Mouse (Mus musculus) cerebellum, adult 18-20 months (tissue): ENCODE measurements around the gene Zfp446.
A peak's percentile ranks its signal among the peaks of the same experiment; 100 is the strongest.

Experiments used
- DNase-seq, 2 experiments: peaks; one replicate each; pipeline ENCODE4 v3.0.0; 2021

Zfp446 gene

DNA sequence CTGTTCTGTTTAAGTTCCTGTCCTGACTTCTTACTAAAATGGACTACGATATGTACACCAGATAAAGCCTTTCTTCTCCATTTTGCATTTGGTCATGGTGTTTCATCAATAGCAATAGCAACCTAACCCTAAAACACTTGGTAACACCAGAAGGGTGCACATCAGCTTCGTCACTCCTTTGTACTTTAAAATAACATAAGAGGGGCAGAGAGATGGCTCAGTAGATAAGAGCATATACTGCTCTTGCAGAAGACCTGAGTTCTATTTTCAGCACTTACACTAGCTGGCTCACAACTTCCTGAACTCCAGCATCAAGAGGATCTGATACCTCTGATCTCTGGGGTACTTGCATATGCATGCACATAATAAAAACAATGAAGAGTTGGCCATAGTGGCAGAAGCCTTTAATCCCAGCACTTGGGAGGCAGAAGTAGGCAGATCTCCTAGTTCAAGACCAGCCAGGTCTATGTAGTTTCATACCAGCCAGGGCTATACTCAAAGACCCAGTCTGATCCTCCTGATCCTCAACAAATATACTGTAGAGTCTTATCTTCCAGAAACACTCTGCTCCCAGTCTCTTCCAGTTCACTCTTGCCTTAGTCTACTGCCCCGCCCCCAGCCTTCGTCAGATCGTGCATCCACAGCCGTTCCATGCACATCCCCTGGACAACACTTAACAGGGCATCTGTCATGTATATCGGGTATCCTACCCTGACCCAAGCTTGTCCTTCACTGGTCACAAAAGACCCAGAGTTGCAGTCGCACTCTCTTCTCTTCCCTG lies 10.0 kb downstream of the Zfp446 start:
- no peak for DNase-seq

DNA sequence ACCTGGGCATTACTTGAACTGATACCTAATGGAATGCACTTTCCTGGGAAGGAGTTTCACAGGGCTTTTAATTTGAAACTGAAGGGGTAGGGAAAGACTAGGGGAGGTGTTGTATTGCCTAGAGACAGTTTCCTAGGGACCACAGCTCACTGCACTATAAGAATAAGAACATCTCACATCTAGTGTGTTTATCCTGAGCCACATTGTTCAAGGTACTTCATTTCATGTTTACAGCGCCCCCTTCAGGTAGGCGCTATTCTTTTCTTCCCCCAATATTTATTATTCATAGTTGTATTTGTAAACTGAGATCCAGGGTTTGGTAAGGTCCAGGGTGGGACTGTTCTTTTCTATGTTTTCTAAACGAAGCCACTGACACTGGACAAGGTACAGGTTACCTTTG lies 14.6 kb downstream of the Zfp446 start:
- peak in 1 of 2 experiments; percentile 39 for DNase-seq

DNA sequence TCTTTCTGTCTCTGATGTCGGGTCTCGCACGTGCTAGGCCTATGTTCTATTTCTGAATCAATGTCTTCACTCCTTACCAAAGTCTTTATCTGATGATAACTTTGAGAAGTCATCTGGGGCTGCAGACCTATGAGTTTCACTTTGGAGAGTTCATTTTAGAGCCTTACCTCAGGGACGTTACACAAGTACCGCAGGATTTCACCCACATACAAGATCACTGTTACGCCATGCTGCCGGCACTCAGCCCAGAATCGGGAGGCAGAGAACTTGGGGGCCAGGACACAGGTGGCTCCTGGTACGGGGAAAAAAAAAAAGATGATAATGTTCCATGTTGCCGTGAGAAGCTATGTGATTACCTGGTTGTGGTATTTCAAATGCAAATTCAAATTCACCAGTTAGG lies 15.5 kb downstream of the Zfp446 start:
- DNase-seq: no peak

DNA sequence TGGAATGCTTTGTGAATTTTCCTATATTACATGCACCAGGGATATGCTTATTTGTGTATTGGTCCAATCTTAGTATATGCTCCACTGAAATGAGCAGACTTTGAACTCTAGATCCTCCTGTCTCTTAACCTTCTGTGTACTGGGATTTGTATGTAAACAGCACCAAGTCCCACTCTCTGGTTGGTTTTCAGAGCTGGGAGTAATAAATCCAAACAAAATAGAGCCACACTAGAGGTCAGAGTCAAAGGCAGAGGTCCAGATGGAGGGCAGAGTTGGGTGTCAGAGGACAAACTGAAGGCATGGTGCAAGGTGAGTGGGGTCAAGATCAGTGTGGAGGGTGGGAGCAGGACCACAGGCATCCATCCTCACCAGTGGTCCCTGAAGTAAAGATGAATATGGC lies 18.2 kb downstream of the Zfp446 start:
- DNase-seq: no peak

DNA sequence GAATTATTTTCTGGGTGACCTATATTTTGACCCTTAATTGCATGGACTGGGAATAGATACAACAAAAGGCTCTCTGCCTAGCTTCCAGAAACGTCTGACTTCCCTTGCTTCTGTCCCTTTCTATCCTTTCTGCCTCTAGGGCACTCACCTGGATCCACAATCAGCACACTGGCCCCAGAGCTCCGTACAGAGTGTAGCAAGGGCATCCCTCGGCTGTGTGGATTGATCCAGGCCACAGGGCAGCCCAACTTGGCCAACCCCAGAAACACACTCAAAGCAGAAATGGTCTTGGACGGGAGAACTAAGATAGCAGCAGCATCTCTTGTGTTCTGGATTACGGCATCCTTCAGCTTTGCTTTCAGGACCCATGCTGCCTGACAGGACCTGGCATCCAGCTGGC lies 19.6 kb downstream of the Zfp446 start:
- no peak for DNase-seq

DNA sequence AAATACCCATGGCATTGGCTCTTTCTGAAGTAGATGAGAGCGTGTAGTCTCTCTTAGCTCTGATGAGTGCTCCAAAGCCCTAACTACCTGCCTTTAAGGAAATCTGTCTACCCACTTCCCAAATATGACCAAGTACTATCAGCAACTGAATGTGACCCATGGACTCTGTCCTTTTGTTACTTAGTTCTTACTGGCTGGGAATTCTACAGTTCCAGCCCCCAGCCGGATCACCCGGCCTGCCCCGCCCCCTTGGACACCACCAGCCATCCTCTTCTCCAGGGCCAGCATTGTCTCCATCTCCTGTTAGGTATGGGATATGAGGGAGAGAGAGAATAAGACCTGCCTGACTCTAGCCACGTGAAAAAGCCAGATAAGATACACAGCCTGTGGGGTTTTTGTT lies 20.4 kb downstream of the Zfp446 start, which contains the start of gene Slc27a5:
TSS of gene Slc27a5 (minus strand) at position 140 of the 400 bp plus-strand sequence.
- DNase-seq: no peak

DNA sequence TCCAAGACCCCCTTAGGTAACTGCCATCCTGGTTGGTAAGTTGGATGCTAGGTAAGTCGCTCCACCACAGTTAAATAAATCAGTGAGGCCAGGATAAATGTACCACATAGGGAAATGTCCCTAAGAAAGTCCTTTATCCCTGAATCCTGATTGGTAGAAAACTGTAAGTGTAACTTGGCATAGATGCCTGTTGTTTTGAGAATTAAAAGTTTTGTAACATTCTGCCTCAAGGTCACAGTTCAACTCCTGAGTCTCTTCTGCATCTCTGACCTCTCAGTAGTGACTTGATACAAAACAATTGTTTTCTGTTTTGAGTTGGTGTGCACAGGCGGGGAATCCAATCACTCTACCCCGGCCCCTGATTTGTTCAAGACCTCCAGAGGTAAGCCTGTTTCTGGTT lies 21.2 kb downstream of the Zfp446 start, which contains the start of gene Trim28:
TSS of gene Trim28 (plus strand) at position 264 of the 400 bp plus-strand sequence.
- DNase-seq: no peak

DNA sequence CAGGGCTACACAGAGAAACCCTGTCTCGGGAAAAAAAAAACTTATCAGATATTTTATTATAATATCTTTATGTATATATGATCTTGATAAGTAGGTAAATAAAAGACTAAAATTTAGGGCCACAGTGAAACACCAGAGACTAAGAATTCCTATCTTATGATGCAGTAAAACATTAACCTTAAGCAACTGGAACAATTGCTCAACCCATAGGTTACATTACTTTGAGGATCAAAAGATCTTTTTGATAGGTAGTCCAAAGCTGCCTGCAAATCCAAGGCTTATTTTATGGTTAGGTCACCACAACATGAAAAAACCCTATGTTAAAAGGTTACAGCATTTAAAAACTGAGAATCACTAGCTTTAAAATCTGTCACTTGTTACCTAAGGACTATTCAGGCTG lies 23.9 kb downstream of the Zfp446 start:
- no peak for DNase-seq

DNA sequence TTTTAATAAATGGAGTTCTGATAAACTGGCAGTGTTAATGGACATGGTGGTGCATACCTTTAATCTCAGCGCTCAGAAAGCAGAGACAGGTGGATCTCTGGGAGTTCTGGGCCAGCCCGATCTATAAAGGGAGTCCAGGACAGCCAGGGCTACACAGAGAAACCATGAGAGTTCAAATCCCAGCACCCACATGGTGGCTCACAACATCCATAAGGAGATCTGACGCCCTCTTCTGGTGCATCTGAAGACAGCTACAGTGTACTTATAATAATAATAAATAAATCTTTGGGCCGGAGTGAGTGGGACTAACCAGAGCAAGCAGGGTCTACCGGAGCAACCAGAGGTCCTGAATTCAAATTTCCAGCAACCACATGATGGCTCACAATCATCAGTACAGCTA lies 25.7 kb downstream of the Zfp446 start:
- no peak for DNase-seq

DNA sequence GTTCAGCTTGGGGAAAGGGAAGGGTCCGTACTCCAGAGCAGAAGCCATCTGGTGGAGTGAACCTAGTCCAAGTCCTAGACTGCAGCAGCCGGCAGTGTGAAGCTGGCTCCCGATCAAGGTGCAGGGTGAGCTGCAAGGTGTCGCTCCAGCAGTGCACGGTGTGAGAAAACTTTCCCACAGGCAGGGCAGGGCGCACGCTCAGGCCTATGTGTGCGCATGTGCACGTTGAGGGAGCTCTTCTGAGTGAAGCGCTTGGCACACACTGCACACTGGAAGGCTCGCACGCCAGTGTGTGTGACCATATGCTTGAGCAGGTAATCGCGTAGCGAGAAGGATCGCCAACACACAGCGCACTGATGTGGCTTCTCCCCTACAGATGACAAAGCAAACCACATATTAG lies 28.4 kb downstream of the Zfp446 start:
- peak; percentile 46 for DNase-seq

DNA sequence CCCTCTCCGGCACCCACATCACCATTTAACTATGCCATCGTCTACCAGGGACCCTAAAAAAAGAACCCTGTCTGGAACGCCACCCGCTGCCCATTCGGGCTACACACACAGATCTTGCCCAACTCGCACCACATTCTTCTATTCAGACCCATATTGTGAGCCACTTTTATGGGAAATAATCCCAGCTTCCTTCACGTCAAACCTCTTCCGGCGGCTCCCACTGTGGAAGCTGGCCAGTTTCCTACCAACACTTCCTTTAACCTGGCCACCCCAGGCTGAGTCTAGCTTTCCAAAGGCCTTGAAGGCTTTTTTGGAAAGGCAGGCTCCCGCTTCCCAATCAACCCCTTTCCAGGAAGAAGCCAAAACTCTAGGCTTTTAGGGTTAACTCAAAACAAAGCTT lies 28.9 kb downstream of the Zfp446 start:
- DNase-seq: peak in 1 of 2 experiments; percentile 11

DNA sequence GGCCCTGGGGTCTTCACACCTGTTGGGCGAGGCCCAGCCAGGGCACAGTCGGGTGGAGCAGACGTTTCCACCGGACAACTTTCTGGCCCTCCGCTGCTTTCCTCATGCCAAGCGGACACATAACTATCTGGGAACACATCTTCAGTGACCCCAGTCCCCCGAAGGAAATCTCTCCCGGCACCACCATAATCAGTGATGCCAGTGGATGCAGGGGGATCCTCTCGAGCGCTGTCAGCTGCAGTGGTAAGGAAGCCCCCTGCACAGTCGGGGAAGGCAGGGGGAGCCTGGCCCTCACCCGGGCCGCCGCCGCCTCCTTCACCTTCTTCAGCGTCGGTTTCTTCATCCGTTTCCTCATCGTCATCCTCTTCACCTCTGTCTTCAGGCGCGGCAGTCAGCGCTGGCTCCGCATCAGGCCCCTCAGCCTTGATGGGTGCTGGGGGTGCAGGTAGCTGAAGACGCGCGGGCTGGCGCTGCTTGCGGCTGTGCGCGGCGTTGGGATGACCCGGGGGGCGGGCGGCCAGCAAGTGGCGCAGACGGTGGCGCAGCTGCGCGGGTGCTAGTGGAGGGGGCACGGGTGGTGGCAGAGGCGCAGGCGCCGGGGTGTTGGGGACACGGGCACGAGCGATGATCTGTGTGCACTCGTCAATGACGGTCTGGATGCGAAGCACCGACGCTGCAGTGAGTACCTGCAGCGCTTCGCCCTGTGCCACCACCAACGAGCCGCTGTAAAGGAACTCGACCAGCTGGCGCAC lies 29.9 kb downstream of the Zfp446 start:
- DNase-seq: peak in 1 of 2 experiments; percentile 39

DNA sequence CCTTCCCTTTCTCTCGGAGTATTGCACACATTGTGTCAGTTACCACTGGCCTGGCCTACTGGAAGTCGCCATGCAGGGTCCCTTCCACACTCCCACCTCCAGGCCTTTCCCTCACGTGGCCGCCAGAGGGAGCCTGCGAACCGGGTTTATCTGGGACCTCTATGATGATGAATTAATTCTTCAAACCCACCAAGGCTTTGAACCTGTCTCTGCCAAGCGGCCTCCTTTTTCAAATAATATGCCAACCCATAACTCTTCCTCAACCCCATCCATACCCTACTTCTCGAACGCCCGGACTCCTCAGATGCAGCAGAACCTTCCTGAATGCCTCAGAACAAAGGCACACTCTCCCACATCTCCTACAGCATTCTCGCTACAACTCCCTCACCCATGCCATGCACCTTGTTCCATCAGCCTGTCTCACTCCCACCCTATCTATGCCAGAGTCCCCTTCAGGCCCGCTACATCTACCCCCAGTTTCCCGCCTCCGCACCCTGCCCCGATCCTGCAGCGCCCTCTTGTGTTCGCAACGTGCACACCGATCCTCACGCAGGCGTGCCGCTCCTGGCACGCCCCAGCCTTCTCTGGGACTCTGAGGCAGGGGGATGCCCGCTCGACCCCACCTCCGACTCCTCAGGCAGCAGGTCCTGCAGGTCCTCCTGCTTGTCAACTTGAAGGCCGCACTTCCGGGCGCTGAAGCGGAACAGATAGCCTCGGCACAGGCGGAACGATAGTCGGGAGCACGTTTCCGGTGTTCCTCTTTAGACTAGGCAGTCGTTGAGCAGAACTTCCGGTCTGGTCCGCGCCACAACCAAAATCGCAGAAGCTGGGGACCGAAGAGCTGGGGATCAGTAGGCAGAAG lies 31.7 kb downstream of the Zfp446 start:
- DNase-seq: peak; percentile 89 to 92

DNA sequence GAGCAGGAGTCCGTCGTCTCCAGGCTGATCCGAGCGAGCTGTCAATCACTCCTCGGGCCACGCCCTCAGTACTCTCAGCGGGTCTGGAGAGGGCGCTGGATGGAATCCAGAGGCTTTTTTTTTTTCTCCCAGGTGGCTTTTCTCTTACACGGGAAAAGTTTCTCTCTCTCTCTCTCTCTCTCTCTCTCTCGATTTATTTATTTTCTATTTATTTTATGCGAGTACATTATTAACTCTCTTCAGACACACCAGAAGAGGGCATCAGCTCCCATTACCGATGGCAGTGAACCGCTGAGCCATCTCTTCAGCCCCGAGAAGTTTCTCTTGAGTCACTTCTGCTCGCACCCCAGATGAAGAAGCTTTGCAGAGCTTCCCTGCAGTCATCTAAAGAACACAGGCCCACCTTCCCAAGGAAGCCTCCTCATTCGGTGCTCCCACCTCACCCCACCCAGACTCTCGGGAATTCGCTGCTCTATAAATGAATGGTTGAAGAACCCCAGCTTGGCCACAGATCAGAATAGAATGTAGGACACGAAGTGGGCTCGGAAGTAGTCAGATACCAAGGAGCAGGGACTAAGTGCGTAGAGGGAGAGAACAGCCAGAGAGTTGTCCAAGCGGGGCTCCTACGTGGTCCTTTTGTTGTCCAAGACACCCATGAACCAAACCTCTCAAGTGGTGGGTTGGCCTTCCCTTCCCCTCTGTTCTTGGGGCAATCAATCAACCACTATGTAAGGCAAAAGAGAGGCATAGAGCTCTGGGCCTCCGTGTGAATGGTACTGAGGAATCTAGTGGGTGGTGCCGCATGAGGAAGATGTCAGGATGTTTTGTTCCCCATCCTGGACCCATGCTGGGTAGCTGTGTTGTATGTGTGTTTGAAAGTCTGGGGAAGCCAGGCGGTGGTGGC lies 32.6 kb downstream of the Zfp446 start, which contains the start of gene Zbtb45:
TSS of gene Zbtb45 (minus strand) at position 30 of the 904 bp plus-strand sequence.
- DNase-seq: peak in 1 of 2 experiments; percentile 40

DNA sequence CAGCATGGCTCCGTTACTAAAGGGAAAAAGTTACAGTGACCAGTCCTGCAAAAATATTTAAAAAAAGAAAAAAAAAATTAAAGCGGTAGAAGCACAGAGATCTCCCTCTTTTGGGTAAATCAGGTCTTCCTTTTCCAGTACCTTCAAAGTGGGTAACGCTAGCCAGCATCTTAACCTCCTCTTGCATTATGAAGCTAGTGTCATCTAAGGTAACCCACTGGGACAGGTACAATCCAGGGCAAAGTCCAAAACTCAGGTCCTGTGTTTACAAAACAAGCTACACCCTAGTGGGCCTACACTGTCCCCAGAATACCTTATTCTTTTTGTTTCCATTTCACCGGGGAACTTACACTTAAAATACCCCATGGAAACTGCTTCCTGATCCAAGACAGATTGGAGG lies 36.0 kb downstream of the Zfp446 start:
- DNase-seq: no peak

DNA sequence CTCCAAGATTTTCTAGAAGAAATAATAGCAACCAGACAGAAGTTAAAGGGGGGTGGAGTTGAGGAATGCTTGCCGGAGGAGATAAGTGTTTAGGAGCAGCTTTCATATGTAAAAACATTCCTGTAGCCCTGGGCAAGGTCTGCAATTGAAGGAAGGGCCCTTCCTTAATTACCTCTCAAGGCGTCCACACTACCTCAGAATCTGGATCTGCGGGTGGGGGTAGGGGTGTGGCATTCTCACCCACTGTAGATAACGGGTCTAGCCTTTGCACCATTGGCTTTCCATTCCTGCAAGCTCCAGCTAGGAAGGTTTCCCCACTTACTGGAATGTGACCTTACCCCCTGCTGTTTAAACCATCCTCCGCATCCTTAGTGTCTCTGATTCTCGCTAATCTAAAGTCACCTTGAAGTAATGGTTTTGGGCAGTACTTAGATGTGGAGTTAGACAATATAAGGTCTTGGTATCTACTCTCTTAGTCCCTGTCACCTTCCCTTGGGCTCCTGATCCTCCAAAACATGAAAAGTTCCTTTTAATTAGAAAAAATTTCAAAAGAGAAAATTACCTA lies 36.7 kb downstream of the Zfp446 start:
- DNase-seq: no peak

DNA sequence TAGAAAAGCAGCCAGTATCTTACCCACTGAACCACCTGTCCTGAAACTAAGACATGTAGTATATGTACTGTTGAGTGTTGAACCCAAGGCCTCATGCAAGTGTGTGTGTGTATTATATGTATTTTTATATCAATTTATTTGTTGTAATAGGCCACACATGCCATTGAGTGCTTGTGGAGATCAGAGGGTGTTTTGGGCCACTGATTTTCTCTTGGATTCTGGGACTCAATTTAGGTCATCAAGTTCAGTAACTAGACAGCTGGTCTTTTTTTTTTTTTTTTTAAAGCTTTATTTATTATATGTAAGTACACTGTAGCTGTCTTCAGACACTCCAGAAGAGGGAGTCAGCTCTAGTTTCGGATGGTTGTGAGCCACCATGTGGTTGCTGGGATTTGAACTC lies 37.6 kb downstream of the Zfp446 start:
- no peak for DNase-seq

DNA sequence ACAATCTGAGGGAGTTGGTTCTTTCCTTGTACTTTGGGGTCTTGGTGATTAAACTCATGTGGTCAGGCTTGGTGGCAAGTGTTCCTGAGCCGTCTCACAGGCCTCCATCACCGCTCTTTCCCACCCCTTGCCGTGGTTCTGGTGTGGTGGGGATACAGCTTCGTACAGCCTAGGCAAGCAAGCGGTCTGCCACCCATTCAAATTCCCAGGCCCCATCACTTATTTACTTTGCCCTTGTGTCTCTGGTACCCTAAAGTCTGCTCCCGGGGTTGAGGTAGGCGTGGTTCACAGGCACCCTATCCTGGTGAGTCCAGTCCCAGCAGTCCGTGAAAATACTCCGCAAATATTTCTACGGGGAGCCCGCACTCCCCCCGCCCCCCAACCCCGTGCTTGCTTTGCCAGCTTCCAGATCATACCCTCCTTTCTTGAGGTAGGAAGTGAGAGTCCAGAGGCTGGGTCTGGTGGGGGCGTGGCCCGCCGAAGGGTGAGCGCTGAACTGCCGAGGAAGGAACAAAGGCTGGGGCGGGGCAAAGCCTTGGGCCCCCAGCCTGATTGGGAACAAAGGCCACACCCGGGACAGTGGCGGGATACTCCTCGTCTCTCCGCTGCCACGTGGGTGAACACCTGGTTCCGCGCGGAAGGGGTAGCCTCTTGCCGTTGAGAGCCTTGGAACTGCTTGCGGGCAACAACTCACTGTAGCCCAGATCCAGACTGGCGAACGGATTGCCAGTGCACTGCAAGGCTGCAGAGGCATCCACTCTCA lies 45.3 kb downstream of the Zfp446 start:
- peak; percentile 53 to 59 for DNase-seq

DNA sequence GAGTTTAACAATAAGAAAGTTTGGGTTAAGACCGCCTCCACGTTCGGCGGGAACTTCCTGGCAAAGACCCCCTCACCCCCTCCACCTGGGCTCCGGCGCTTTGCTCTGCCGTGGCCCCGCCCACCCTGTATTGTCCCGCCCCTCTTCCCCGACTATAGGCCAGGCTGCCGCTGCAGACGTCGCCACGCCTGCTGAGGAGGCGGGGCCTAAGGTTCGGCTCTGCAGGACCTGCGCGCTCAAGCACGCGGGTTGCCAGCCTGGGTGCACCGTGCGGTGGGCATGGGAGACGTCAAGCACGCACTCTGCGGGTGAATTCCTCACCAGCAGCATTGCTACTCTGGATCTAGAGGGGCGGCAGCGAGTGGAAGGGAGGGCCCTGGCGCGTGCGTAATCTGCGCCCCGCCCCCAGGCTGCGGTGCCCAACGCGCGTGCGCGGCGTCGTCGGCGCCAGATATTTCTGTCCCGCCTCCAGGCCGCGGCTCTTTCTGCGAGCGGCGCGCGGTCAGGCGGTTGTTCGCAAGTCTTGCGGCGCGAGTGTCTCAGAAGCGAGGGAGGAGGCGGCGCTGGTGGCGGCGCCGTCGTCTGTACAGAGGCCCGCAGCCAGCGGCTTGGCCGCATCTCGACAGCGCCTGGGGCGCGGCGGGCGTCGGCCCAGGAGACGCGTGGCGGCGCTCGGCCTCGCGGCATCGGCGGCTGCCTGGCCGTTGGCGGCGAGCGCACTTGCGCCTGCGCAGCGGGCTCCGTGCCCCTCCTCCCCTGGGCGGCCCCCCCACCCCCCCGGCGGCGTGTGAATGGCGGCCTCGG lies 46.5 kb downstream of the Zfp446 start:
- peak; percentile 89 to 98 for DNase-seq

DNA sequence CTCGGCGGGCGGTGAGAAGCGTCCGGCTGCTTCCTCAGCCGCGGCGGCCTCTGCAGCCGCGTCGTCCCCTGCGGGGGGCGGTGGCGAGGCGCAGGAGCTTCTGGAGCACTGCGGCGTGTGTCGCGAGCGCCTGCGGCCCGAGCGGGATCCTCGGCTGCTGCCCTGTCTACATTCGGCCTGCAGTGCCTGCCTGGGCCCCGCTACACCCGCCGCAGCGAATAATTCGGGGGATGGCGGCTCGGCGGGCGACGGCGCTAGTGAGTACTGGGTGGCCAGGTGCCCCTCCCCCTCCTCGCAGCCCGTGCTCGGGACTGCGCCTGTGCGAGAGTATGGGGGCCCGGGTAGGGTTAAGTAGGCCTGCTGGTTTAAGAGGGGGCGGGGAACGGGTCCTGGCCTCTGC lies 47.2 kb downstream of the Zfp446 start:
- peak; percentile 79 to 84 for DNase-seq
